In the genomic region with DNA sequence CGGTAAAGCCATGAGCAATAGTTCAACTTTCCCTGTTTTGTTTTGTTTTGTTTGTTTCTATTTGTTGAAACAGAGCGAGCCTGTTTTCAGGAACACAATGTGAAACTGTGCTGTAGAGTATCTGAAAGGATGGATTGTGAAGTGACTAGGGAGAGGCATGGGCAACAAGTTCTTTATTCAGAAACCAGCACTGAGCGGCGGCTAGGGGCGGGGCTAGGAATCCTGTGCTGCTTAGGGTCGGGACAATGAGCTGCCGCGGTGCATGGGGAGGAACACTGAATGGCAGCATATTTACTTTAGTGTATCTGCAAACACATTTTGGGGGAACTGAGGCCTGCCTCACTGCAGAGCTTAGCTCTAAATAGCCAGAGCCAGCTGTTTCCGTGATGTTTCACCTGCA, we compare ENCODE assay signal across 10 mouse cellular contexts. TPM values are rescaled to one million over a fixed set of nuclear protein-coding genes. Genes with fewer than 3 reads are reported as not detected.
DNase-seq lines count a peak whose midpoint lies in the region; ATAC-seq and TF ChIP-seq lines count a peak whose summit lies in the region.
"Had no signal": no experiment of that assay in that cellular context is flagged by ENCODE, and none has a peak within 500 bp of the region (broad histone marks: within the 10 kb centered on the region; RNA-seq: fewer than 3 reads in every experiment).

No protein-coding gene starts in this region.

- no peak overlapping the region for H3K4me3 ChIP-seq in heart, embryonic 15.5 days
- H3K4me3 ChIP-seq in heart, adult 2 months, result no peak overlapping the region
- no peak overlapping the region for H3K4me3 ChIP-seq in cortical plate, adult 2 months (ENCODE audit: insufficient read depth, low read length)
- H3K4me3 ChIP-seq in hindbrain, embryonic 11.5 days (ENCODE audit: low read depth, low read length), result no peak overlapping the region

- no peaks in the 10 kb centered on the region for H3K4me1 ChIP-seq in heart, embryonic 15.5 days (replicated peaks)
- no peaks in the 10 kb centered on the region for H3K4me1 ChIP-seq in heart, adult 2 months (ENCODE audit: control insufficient read depth, insufficient read depth, low read length)
- peaks cover 7% of the 10 kb centered on the region for H3K4me1 ChIP-seq in cortical plate, adult 2 months (ENCODE audit: control insufficient read depth, insufficient read depth, low read length)
- no peaks in the 10 kb centered on the region for H3K4me1 ChIP-seq in hindbrain, embryonic 11.5 days (replicated peaks; ENCODE audit: control insufficient read depth, insufficient read depth, low read length)

- no peaks in the 10 kb centered on the region for H3K79me2 ChIP-seq in heart, adult 2 months (replicated peaks; ENCODE audit: control insufficient read depth, insufficient read depth, low read length)

- DNase-seq in heart, adult 2 months, result no peak
- peak; percentile 73 for DNase-seq in hindbrain, embryonic 11.5 days (ENCODE audit: low spot score)
- peak; percentile 30 for DNase-seq in neural tube, embryonic 10.5 days (ENCODE audit: extremely low spot score, low spot score)
- no peak for DNase-seq in cerebellum, adult 11 months
- DNase-seq: kidney, postnatal 4 days had no signal

- no peaks in the 10 kb centered on the region for H3K36me3 ChIP-seq in heart, embryonic 15.5 days
- H3K36me3 ChIP-seq in heart, adult 2 months (ENCODE audit: control insufficient read depth, insufficient read depth, low read length), result no peaks in the 10 kb centered on the region
- H3K36me3 ChIP-seq in hindbrain, embryonic 11.5 days (ENCODE audit: control insufficient read depth, insufficient read depth, low read length), result no peaks in the 10 kb centered on the region

- H3K4me2 ChIP-seq in heart, embryonic 15.5 days, result peak overlapping the region; percentile 18; the same call in 1 of the 2 replicates
- no peak overlapping the region for H3K4me2 ChIP-seq in hindbrain, embryonic 11.5 days (replicated peaks; ENCODE audit: low read depth, low read length)

- H3K27me3 ChIP-seq in heart, embryonic 15.5 days, result no peaks in the 10 kb centered on the region
- H3K27me3 ChIP-seq in heart, adult 2 months (ENCODE audit: control insufficient read depth, insufficient read depth, low read length), result no peaks in the 10 kb centered on the region
- H3K27me3 ChIP-seq in hindbrain, embryonic 11.5 days (ENCODE audit: control insufficient read depth, insufficient read depth, low read length), result no peaks in the 10 kb centered on the region
- H3K27me3 ChIP-seq: CH12.LX had no signal

- no peak for ATAC-seq in heart, embryonic 15.5 days (replicated peaks; ENCODE audit: insufficient number of reproducible peaks, insufficient read depth, low FRiP score, low read depth)
- ATAC-seq in hindbrain, embryonic 11.5 days (ENCODE audit: low FRiP score), result peak; percentile 89
- no peak for ATAC-seq in granulocyte monocyte progenitor cell, adult 5-6 weeks (replicated peaks; ENCODE audit: poor library complexity, severe bottlenecking)
- ATAC-seq in erythroid progenitor cell, adult 5-6 weeks (replicated peaks; ENCODE audit: low FRiP score, poor library complexity, severe bottlenecking), result no peak

- TF ChIP-seq EP300 in heart, adult 2 months (IDR thresholded peaks at IDR 0.05; ENCODE audit: insufficient read depth, low read depth, low read length), result no peak

- H3K9ac ChIP-seq in heart, embryonic 15.5 days, result no peak overlapping the region
- no peak overlapping the region for H3K9ac ChIP-seq in heart, adult 2 months (ENCODE audit: low read depth, low read length)
- H3K9ac ChIP-seq in hindbrain, embryonic 11.5 days (ENCODE audit: low read depth, low read length), result no peak overlapping the region

- no peak for TF ChIP-seq POLR2A in heart, adult 2 months (IDR thresholded peaks at IDR 0.05; ENCODE audit: insufficient read depth, low read depth, low read length)
- no peak for TF ChIP-seq POLR2A in cortical plate, adult 2 months (IDR thresholded peaks at IDR 0.05; ENCODE audit: extremely low read depth, insufficient read depth, low read length)

- intact Hi-C loops in heart, adult 2 months (cut with DNase I), result no loop called here

- H3K9me3 ChIP-seq in heart, embryonic 15.5 days (replicated peaks), result no peaks in the 10 kb centered on the region
- H3K9me3 ChIP-seq in hindbrain, embryonic 11.5 days (ENCODE audit: control insufficient read depth, low read length), result no peaks in the 10 kb centered on the region

- no peak for TF ChIP-seq CTCF in heart, adult 2 months (IDR thresholded peaks at IDR 0.05)
- no peak for TF ChIP-seq CTCF in cortical plate, adult 2 months (IDR thresholded peaks at IDR 0.05; ENCODE audit: extremely low read depth, insufficient read depth, low read length)

- 35% methylated on average over 9 of the region's 9 CpGs for WGBS in heart, embryonic 15.5 days
- WGBS in heart, adult 2 months, result 43% methylated on average over 9 of the region's 9 CpGs
- WGBS in hindbrain, embryonic 11.5 days, result 22% methylated on average over 9 of the region's 9 CpGs

- no peak overlapping the region for H3K27ac ChIP-seq in heart, embryonic 15.5 days
- no peak overlapping the region for H3K27ac ChIP-seq in heart, adult 2 months
- H3K27ac ChIP-seq in cortical plate, adult 2 months (ENCODE audit: insufficient read depth, low read length), result peak overlapping the region; percentile 69; the same call in 1 of the 2 replicates
- no peak overlapping the region for H3K27ac ChIP-seq in hindbrain, embryonic 11.5 days (ENCODE audit: low read depth, low read length)

RNA-seq across cellular contexts. Expression of a gene that starts 53.0 kb away (rescaled TPM):
- 0.04 TPM in 1 of 2 replicates, not detected in the other for polyA plus RNA-seq in heart, embryonic 15.5 days (2015; fragmentation: Nextera tagmentation; extraction: Ambion mirVana)
- under 1 TPM; 0.45 to 0.47 TPM for total RNA-seq in heart, adult 2 months (2021)
- polyA plus RNA-seq in heart, adult 2 months (2012; rRNA removed), result 0.51 and 1.1 TPM in 2 replicates
- polyA plus RNA-seq in cortical plate, adult 2 months (2012; rRNA removed), result 113 and 126 TPM in 2 replicates
- polyA plus RNA-seq in hindbrain, embryonic 11.5 days (2014; fragmentation: Nextera tagmentation; extraction: Ambion mirVana), result 4.5 and 5.2 TPM in 2 replicates
- 0.15 TPM in 1 of 2 replicates, not detected in the other for total RNA-seq in granulocyte monocyte progenitor cell, adult 5-6 weeks (2014; fragmentation: Nextera tagmentation)
- total RNA-seq in granulocyte monocyte progenitor cell, adult 5-6 weeks (2017), result not detected in 2 replicates
- not detected in 2 replicates for total RNA-seq in erythroid progenitor cell, adult 5-6 weeks (2015; ENCODE audit: low replicate concordance)
- not detected in 2 replicates for total RNA-seq in erythroid progenitor cell, adult 5-6 weeks (2017; ENCODE audit: low replicate concordance)

Comparison
In these comparisons a context has a peak if more than half of its experiments do, and no peak if none do; other contexts are left out.
1. DNase-seq: peak in hindbrain, embryonic 11.5 days (single experiment) and neural tube, embryonic 10.5 days (single experiment); none in heart, adult 2 months (0 of 2) and cerebellum, adult 11 months (single experiment).
2. RNA of a gene that starts 53.0 kb away (polyA plus RNA-seq): 113 to 126 TPM in cortical plate, adult 2 months; 4.5 to 5.2 TPM in hindbrain, embryonic 11.5 days, 0.51 to 1.1 TPM in heart, adult 2 months and 0.04 TPM in heart, embryonic 15.5 days; every median in the first group is over 10 times any median in the second.